Mouse (Mus musculus) heart, embryonic 11.5 days (tissue): ENCODE data around the gene Trdmt1. TPM values are rescaled to one million over a fixed set of nuclear protein-coding genes. Genes with fewer than 3 reads are reported as not detected.

Source experiments
- ATAC-seq: fragments of 200-750 bp; cut with Nextera tagmentation; replicated peaks from 2 replicates; pipeline ENCODE4 v1.8.0; 2017; ENCODE audit warnings: moderate library complexity; ENCODE audit not compliant: insufficient number of reproducible peaks, low FRiP score, low TSS enrichment
- H3K27ac ChIP-seq: fragments of 300-500 bp; sonication (generic); 2 replicates; pipeline ENCODE4 v1.5.1; 2014; ENCODE audit warnings: mild to moderate bottlenecking, low read depth, low read length
- H3K27me3 ChIP-seq: fragments of 300-500 bp; sonication (generic); 2 replicates; pipeline ENCODE4 v1.6.1; 2014; ENCODE audit warnings: mild to moderate bottlenecking, low read length, mixed read lengths; ENCODE audit not compliant: control insufficient read depth, insufficient read depth
- H3K36me3 ChIP-seq: fragments of 300-500 bp; sonication (generic); 2 replicates; pipeline ENCODE4 v1.6.1; 2014; ENCODE audit warnings: mild to moderate bottlenecking, low read length, moderate library complexity, mixed read lengths; ENCODE audit not compliant: control insufficient read depth, insufficient read depth
- H3K4me1 ChIP-seq: fragments of 300-500 bp; sonication (generic); 2 replicates; pipeline ENCODE4 v1.6.1; 2014; ENCODE audit warnings: low read length; ENCODE audit not compliant: control insufficient read depth, insufficient read depth
- H3K4me2 ChIP-seq: fragments of 300-500 bp; sonication (generic); 2 replicates; pipeline ENCODE4 v1.6.1; 2014; ENCODE audit warnings: mild to moderate bottlenecking, moderate library complexity
- H3K4me3 ChIP-seq: fragments of 300-500 bp; sonication (generic); 2 replicates; pipeline ENCODE4 v1.5.1; 2014; ENCODE audit warnings: low read depth, low read length
- H3K9ac ChIP-seq: fragments of 300-500 bp; sonication (generic); 2 replicates; pipeline ENCODE4 v1.6.1; 2014; ENCODE audit warnings: mild to moderate bottlenecking, low read depth, low read length, moderate library complexity
- H3K9me3 ChIP-seq: fragments of 300-500 bp; sonication (generic); replicated peaks from 2 replicates; pipeline ENCODE4 v1.6.1; 2016; ENCODE audit warnings: low read length; ENCODE audit not compliant: control insufficient read depth
- WGBS: fragments of 180-500 bp; shearing (Covaris S2); extraction: QIAGEN DNeasy Blood & Tissue Kit; methylation state at CpG from one replicate; pipeline ENCODE4 v1.1.7; 2014; ENCODE audit not compliant: insufficient replicate concordance; 5-methylcytosine and 5-hydroxymethylcytosine counted together
- polyA plus RNA-seq: library from polyadenylated mRNA; unstranded; fragments of >200 nt; fragmentation: Nextera tagmentation; extraction: Ambion mirVana; gene quantifications from 2 replicates; pipeline ENCODE4 v1.2.1, GENCODE M21; 2014

Trdmt1 gene
- polyA plus RNA-seq, 1 experiment from 2014 or later, result 8.2 TPM

- Histone ChIP-seq H3K27me3 (no peaks in the 10 kb centered on the region), H3K9ac (no peak overlapping the region), H3K4me2 (no peak overlapping the region), H3K4me3 (no peak overlapping the region), H3K27ac (no peak overlapping the region), H3K9me3 (no peaks in the 10 kb centered on the region), H3K36me3 (no peaks in the 10 kb centered on the region), H3K4me1 (no peaks in the 10 kb centered on the region)
- ATAC-seq, result no peak
- WGBS, result 67% methylated on average over 2 of the region's 2 CpGs
Observed at GRCm38 (mm10) chr2:13560396-13560795, 15.9 kb upstream of the Trdmt1 start.

- no peak for ATAC-seq
- Histone ChIP-seq H3K27me3 (no peaks in the 10 kb centered on the region), H3K4me3 (no peak overlapping the region), H3K36me3 (no peaks in the 10 kb centered on the region), H3K4me1 (no peaks in the 10 kb centered on the region), H3K9me3 (no peaks in the 10 kb centered on the region), H3K9ac (no peak overlapping the region), H3K27ac (no peak overlapping the region), H3K4me2 (no peak overlapping the region)
- WGBS, result 78% methylated on average over 5 of the region's 5 CpGs
Observed at GRCm38 (mm10) chr2:13559729-13560128, 15.3 kb upstream of the Trdmt1 start.

- H3K4me1 ChIP-seq, result 0 out of 2 replicates have a peak, but pooled peaks cover under 1% of the 10 kb centered on the region
- H3K27ac ChIP-seq, result no peak overlapping the region
- H3K9me3 ChIP-seq, result no peaks in the 10 kb centered on the region
- 72% methylated on average over 5 of the region's 5 CpGs for WGBS
- no peak for ATAC-seq
- no peak overlapping the region for H3K4me3 ChIP-seq
- no peak overlapping the region for H3K9ac ChIP-seq
- H3K27me3 ChIP-seq, result no peaks in the 10 kb centered on the region
- no peak overlapping the region for H3K4me2 ChIP-seq
- H3K36me3 ChIP-seq, result no peaks in the 10 kb centered on the region
Observed at GRCm38 (mm10) chr2:13559303-13559702, 14.8 kb upstream of the Trdmt1 start.

- Histone ChIP-seq H3K27ac (no peak overlapping the region), H3K27me3 (no peaks in the 10 kb centered on the region), H3K4me1 (0 out of 2 replicates have a peak, but pooled peaks cover 3% of the 10 kb centered on the region), H3K36me3 (no peaks in the 10 kb centered on the region), H3K9ac (no peak overlapping the region), H3K9me3 (no peaks in the 10 kb centered on the region), H3K4me3 (no peak overlapping the region), H3K4me2 (no peak overlapping the region)
- 42% methylated on average over 5 of the region's 5 CpGs for WGBS
- no peak for ATAC-seq
Observed at GRCm38 (mm10) chr2:13558607-13559262, 14.3 kb upstream of the Trdmt1 start.

GRCm38 (mm10) chr2:13557145-13558030, 12.9 kb upstream of the Trdmt1 start:
- Histone ChIP-seq H3K9ac (no peak overlapping the region), H3K4me2 (no peak overlapping the region), H3K27me3 (no peaks in the 10 kb centered on the region), H3K27ac (no peak overlapping the region), H3K36me3 (no peaks in the 10 kb centered on the region), H3K4me3 (no peak overlapping the region), H3K9me3 (no peaks in the 10 kb centered on the region), H3K4me1 (0 out of 2 replicates have a peak, but pooled peaks cover 3% of the 10 kb centered on the region)
- 66% methylated on average over 9 of the region's 9 CpGs for WGBS
- no peak for ATAC-seq

GRCm38 (mm10) chr2:13556239-13556638, 11.8 kb upstream of the Trdmt1 start:
- ATAC-seq, result no peak

GRCm38 (mm10) chr2:13553966-13554365, 9.5 kb upstream of the Trdmt1 start:
- Histone ChIP-seq H3K27ac (no peak overlapping the region), H3K4me1 (0 out of 2 replicates have a peak, but pooled peaks cover 6% of the 10 kb centered on the region), H3K36me3 (no peaks in the 10 kb centered on the region), H3K27me3 (no peaks in the 10 kb centered on the region), H3K4me2 (no peak overlapping the region), H3K9me3 (no peaks in the 10 kb centered on the region), H3K4me3 (no peak overlapping the region), H3K9ac (no peak overlapping the region)
- no peak for ATAC-seq
- 39% methylated on average over 2 of the region's 2 CpGs for WGBS

More at GRCm38 (mm10) chr2:13556239-13556638, 11.8 kb upstream of the Trdmt1 start:
- Histone ChIP-seq H3K36me3 (no peaks in the 10 kb centered on the region), H3K27ac (no peak overlapping the region), H3K9me3 (no peaks in the 10 kb centered on the region), H3K27me3 (no peaks in the 10 kb centered on the region), H3K4me1 (0 out of 2 replicates have a peak, but pooled peaks cover 3% of the 10 kb centered on the region), H3K4me3 (no peak overlapping the region), H3K9ac (no peak overlapping the region), H3K4me2 (no peak overlapping the region)

GRCm38 (mm10) chr2:13548749-13549148, 4.3 kb upstream of the Trdmt1 start:
- 80% methylated on average over 3 of the region's 3 CpGs for WGBS
- H3K36me3 ChIP-seq, result no peaks in the 10 kb centered on the region
- H3K9me3 ChIP-seq, result no peaks in the 10 kb centered on the region
- no peaks in the 10 kb centered on the region for H3K27me3 ChIP-seq
- no peak overlapping the region for H3K27ac ChIP-seq
- no peak for ATAC-seq
- H3K9ac ChIP-seq, result no peak overlapping the region
- peaks cover 3% of the 10 kb centered on the region; the same call in 1 of the 2 replicates for H3K4me1 ChIP-seq
- H3K4me2 ChIP-seq, result no peak overlapping the region
- H3K4me3 ChIP-seq, result no peak overlapping the region
